17 mouse cellular contexts compared by ENCODE assay signal in genomic region chr8:120996905-120997581, GRCm38 (mm10).
DNase-seq lines count a peak whose midpoint lies in the region; ATAC-seq and TF ChIP-seq lines count a peak whose summit lies in the region.
"Had no signal": no experiment of that assay in that cellular context is flagged by ENCODE, and none has a peak within 500 bp of the region (broad histone marks: within the 10 kb centered on the region; RNA-seq: fewer than 3 reads in every experiment).

No protein-coding gene starts in this region.

- H3K4me3 ChIP-seq in hindbrain, postnatal 0 days (ENCODE audit: low read length): no peak overlapping the region
- H3K4me3 ChIP-seq in hindbrain, embryonic 10.5 days: no peak overlapping the region
- H3K4me3 ChIP-seq in midbrain, postnatal 0 days (ENCODE audit: low read depth, low read length): no peak overlapping the region
- H3K4me3 ChIP-seq: embryonic facial prominence, embryonic 12.5 days; layer of hippocampus, adult 2 months; limb, embryonic 15.5 days had no signal

- no peak overlapping the region for H3K27ac ChIP-seq in hindbrain, postnatal 0 days
- H3K27ac ChIP-seq in hindbrain, embryonic 10.5 days: no peak overlapping the region
- no peak overlapping the region for H3K27ac ChIP-seq in midbrain, postnatal 0 days (ENCODE audit: low read depth, low read length)
- H3K27ac ChIP-seq: embryonic facial prominence, embryonic 12.5 days; kidney, postnatal 0 days; layer of hippocampus, adult 2 months; limb, embryonic 15.5 days had no signal

- 53% methylated on average over 12 of the region's 12 CpGs for WGBS in hindbrain, postnatal 0 days
- 73% methylated on average over 12 of the region's 12 CpGs for WGBS in hindbrain, embryonic 10.5 days
- 59% methylated on average over 12 of the region's 12 CpGs for WGBS in midbrain, postnatal 0 days

- no peaks in the 10 kb centered on the region for H3K36me3 ChIP-seq in hindbrain, postnatal 0 days (ENCODE audit: insufficient read depth, low read length)
- no peaks in the 10 kb centered on the region for H3K36me3 ChIP-seq in hindbrain, embryonic 10.5 days
- no peaks in the 10 kb centered on the region for H3K36me3 ChIP-seq in midbrain, postnatal 0 days (ENCODE audit: insufficient read depth, low read length)
- H3K36me3 ChIP-seq: embryonic facial prominence, embryonic 12.5 days; limb, embryonic 15.5 days had no signal

- no peaks in the 10 kb centered on the region for H3K9me3 ChIP-seq in hindbrain, postnatal 0 days (ENCODE audit: low read length)
- no peaks in the 10 kb centered on the region for H3K9me3 ChIP-seq in hindbrain, embryonic 10.5 days
- H3K9me3 ChIP-seq in midbrain, postnatal 0 days (ENCODE audit: low read length): no peaks in the 10 kb centered on the region
- H3K9me3 ChIP-seq: embryonic facial prominence, embryonic 12.5 days; limb, embryonic 15.5 days had no signal

- no peak for TF ChIP-seq CTCF in hindbrain, postnatal 0 days (IDR thresholded peaks at IDR 0.05; ENCODE audit: low read depth)
- no peak for TF ChIP-seq CTCF in midbrain, postnatal 0 days (IDR thresholded peaks at IDR 0.05)

- H3K4me2 ChIP-seq in hindbrain, postnatal 0 days (ENCODE audit: low read depth, low read length): no peak overlapping the region
- H3K4me2 ChIP-seq in midbrain, postnatal 0 days (ENCODE audit: low read depth, low read length, poor library complexity, severe bottlenecking): no peak overlapping the region
- H3K4me2 ChIP-seq: embryonic facial prominence, embryonic 12.5 days; heart, embryonic 11.5 days; limb, embryonic 15.5 days had no signal

- 0 out of 2 replicates have a peak, but pooled peaks have one; percentile 38 for ATAC-seq in hindbrain, postnatal 0 days
- ATAC-seq in midbrain, postnatal 0 days (ENCODE audit: low FRiP score): no peak

- no peaks in the 10 kb centered on the region for H3K27me3 ChIP-seq in hindbrain, postnatal 0 days (ENCODE audit: insufficient read depth, low read length)
- H3K27me3 ChIP-seq in hindbrain, embryonic 10.5 days (ENCODE audit: insufficient read depth, poor library complexity, severe bottlenecking): peaks cover 45% of the 10 kb centered on the region
- no peaks in the 10 kb centered on the region for H3K27me3 ChIP-seq in midbrain, postnatal 0 days (ENCODE audit: insufficient read depth, low read length)

- DNase-seq in cerebellum, postnatal 14 days: peak; percentile 52 to 62
- DNase-seq in cerebellum, adult 9-11 months: no peak
- DNase-seq in hindbrain, postnatal 0 days (ENCODE audit: low spot score): peak; percentile 65
- DNase-seq in hindbrain, embryonic 10.5 days (ENCODE audit: low spot score): no peak
- peak; percentile 18 for DNase-seq in right cerebral cortex, postnatal 14 days
- DNase-seq in right cerebral cortex, postnatal 25 days: no peak
- peak; percentile 62 for DNase-seq in midbrain, postnatal 0 days (ENCODE audit: low spot score)
- no peak for DNase-seq in spleen, postnatal 14 days (ENCODE audit: low spot score in 2 of 2)
- DNase-seq: adrenal gland, adult 2 months; cerebellum, adult 11-12 months; gastrocnemius, postnatal 14 days; heart, postnatal 14 days had no signal

- no peak overlapping the region for H3K9ac ChIP-seq in hindbrain, postnatal 0 days (replicated peaks; ENCODE audit: low read length)
- no peak overlapping the region for H3K9ac ChIP-seq in midbrain, postnatal 0 days (replicated peaks; ENCODE audit: low read length, poor library complexity, severe bottlenecking)
- H3K9ac ChIP-seq: embryonic facial prominence, embryonic 12.5 days; limb, embryonic 15.5 days had no signal

- peaks cover 7% of the 10 kb centered on the region for H3K4me1 ChIP-seq in hindbrain, postnatal 0 days (ENCODE audit: insufficient read depth, low read length)
- peaks cover 9% of the 10 kb centered on the region; the same call in 1 of the 2 replicates for H3K4me1 ChIP-seq in hindbrain, embryonic 10.5 days (replicated peaks)
- no peaks in the 10 kb centered on the region for H3K4me1 ChIP-seq in midbrain, postnatal 0 days (ENCODE audit: insufficient read depth, low read length)
- H3K4me1 ChIP-seq: embryonic facial prominence, embryonic 12.5 days had no signal

Comparison
In these comparisons a context has a peak if more than half of its experiments do, and no peak if none do; other contexts are left out.
1. DNase-seq: peak in cerebellum, postnatal 14 days (2 of 2), hindbrain, postnatal 0 days (single experiment), right cerebral cortex, postnatal 14 days (single experiment) and midbrain, postnatal 0 days (single experiment); none in cerebellum, adult 9-11 months (single experiment), hindbrain, embryonic 10.5 days (single experiment), right cerebral cortex, postnatal 25 days (single experiment) and spleen, postnatal 14 days (0 of 2).